Mouse (Mus musculus): ENCODE results near the gene Wdr1. TPM values are rescaled to one million over a fixed set of nuclear protein-coding genes. Genes with fewer than 3 reads are reported as not detected.

Wdr1 gene
- polyA plus RNA-seq, 1 experiment from 2014 or later, result 174 TPM

DNA sequence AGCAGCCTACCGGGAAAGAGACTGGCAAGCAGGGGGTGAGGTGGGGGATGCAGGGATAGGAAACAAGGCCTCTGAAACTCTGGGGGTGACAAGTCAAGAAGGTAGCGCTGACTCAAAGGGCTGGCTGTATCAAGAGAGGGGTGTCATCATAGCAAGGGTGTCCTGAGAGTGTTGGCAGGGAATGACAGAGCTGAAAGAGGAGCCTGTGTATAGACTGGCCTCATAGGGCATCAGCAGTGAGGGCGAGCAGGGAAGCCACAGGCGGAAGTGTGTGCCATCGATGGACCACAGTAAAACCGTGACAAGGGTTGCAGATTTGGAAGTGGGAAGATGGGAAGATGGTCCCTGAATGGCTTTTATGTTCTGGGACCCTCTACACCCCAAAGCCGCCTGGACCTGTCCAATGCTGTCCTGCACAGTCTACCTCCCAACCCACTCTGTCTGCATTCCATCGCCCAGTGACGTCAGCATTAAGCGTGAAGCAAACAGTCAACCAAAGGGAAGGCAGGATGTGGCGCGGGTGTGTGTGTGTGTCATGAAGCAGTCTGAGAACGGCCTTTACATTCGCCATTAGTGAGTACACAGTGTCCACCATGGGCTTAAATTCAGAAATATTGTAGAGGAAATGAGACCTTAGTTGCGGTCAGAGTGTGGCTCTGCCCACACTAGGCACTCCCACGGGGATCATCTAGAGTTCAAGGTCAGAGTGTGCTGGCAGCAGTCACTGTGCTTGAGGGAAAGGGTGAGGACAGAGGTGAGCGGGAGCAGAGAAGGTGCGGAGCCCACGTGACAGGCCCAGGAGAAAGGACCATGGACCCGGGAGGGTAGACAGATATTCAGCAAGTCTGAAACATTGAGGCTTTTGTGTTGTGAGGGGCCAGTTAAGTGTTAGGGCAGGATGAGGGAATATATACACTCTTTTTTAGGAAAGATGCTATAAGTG lies 74.1 kb downstream of the Wdr1 start:
- no peak overlapping the region for H3K9ac ChIP-seq (ENCODE audit: low read length)
- TF ChIP-seq EP300 (optimal IDR thresholded peaks at IDR 0.05) (no peak), CTCF (IDR thresholded peaks at IDR 0.05; ENCODE audit: low read depth) (no peak)
- ATAC-seq (ENCODE audit: low FRiP score, low TSS enrichment) (no peak), DNase-seq (ENCODE audit: low spot score) (no peak)
- no peaks in the 10 kb centered on the region for H3K36me3 ChIP-seq (ENCODE audit: control insufficient read depth, insufficient read depth, low read length)
- no peak overlapping the region for H3K4me3 ChIP-seq (ENCODE audit: low read depth, low read length)
- WGBS, result 73% methylated on average over 20 of the region's 20 CpGs
- no peaks in the 10 kb centered on the region for H3K9me3 ChIP-seq (ENCODE audit: control insufficient read depth, low read length)
- no peaks in the 10 kb centered on the region for H3K27me3 ChIP-seq (ENCODE audit: control insufficient read depth, insufficient read depth, low read length)
- H3K4me1 ChIP-seq (replicated peaks; ENCODE audit: control insufficient read depth, insufficient read depth), result no peaks in the 10 kb centered on the region
- H3K4me2 ChIP-seq (replicated peaks; ENCODE audit: low read depth), result no peak overlapping the region
- no peak overlapping the region for H3K27ac ChIP-seq (replicated peaks)

DNA sequence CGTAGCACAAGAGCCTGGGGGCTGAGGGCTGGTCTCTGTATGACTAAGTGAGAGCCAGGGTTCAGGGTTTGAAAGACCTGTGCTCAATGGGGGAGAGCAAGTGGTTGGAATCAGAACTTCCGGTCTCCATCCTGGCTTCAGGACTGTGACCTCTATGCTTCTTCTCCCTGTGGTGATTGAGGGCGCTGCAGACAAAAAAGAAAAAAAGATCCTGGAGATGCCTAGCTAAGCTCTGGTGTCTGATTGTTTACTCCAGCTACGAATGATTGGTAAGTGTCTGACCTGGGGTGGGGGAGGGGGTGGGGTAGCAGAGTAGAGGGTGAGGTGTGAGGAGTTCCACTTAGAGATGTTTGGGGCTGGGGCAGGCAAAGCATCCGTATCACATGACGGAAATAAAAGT lies 75.0 kb downstream of the Wdr1 start:
- Histone ChIP-seq H3K9ac (ENCODE audit: low read length) (no peak overlapping the region), H3K4me2 (replicated peaks; ENCODE audit: low read depth) (no peak overlapping the region), H3K27ac (replicated peaks) (no peak overlapping the region), H3K36me3 (ENCODE audit: control insufficient read depth, insufficient read depth, low read length) (no peaks in the 10 kb centered on the region), H3K9me3 (ENCODE audit: control insufficient read depth, low read length) (no peaks in the 10 kb centered on the region), H3K4me3 (ENCODE audit: low read depth, low read length) (no peak overlapping the region), H3K4me1 (replicated peaks; ENCODE audit: control insufficient read depth, insufficient read depth) (no peaks in the 10 kb centered on the region), H3K27me3 (ENCODE audit: control insufficient read depth, insufficient read depth, low read length) (no peaks in the 10 kb centered on the region)
- 43% methylated on average over 5 of the region's 6 CpGs for WGBS
- no peak for TF ChIP-seq EP300 (optimal IDR thresholded peaks at IDR 0.05)
- TF ChIP-seq CTCF (IDR thresholded peaks at IDR 0.05; ENCODE audit: low read depth), result no peak
- DNase-seq (ENCODE audit: low spot score) (no peak), ATAC-seq (ENCODE audit: low FRiP score, low TSS enrichment) (no peak)

DNA sequence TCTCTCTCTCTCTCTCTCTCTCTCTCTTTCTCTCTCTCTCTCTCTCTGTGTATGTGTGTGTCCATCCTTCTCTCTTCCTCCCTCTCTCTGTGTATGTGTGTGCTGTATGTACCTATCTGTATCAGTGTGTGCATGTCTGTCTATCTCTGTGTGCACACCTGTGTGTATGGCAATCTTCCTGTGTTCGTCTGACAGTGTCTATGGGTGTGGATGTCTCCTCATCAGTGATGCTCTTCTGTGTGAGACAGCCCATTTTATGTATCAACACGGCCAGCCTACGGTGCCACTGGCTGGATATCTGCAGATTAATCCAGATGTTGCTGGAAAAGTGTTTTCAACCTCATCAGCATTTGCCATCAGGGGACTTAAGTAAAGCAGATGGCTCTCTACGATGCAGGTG lies 75.8 kb downstream of the Wdr1 start:
- Histone ChIP-seq H3K9me3 (ENCODE audit: control insufficient read depth, low read length) (no peaks in the 10 kb centered on the region), H3K27me3 (ENCODE audit: control insufficient read depth, insufficient read depth, low read length) (no peaks in the 10 kb centered on the region), H3K4me2 (replicated peaks; ENCODE audit: low read depth) (no peak overlapping the region), H3K9ac (ENCODE audit: low read length) (no peak overlapping the region), H3K36me3 (ENCODE audit: control insufficient read depth, insufficient read depth, low read length) (no peaks in the 10 kb centered on the region), H3K27ac (replicated peaks) (no peak overlapping the region), H3K4me1 (replicated peaks; ENCODE audit: control insufficient read depth, insufficient read depth) (no peaks in the 10 kb centered on the region), H3K4me3 (ENCODE audit: low read depth, low read length) (no peak overlapping the region)
- DNase-seq (ENCODE audit: low spot score) (no peak), ATAC-seq (ENCODE audit: low FRiP score, low TSS enrichment) (no peak)
- WGBS, result 78% methylated on average over 4 of the region's 4 CpGs
- no peak for TF ChIP-seq CTCF (IDR thresholded peaks at IDR 0.05; ENCODE audit: low read depth)
- no peak for TF ChIP-seq EP300 (optimal IDR thresholded peaks at IDR 0.05)

DNA sequence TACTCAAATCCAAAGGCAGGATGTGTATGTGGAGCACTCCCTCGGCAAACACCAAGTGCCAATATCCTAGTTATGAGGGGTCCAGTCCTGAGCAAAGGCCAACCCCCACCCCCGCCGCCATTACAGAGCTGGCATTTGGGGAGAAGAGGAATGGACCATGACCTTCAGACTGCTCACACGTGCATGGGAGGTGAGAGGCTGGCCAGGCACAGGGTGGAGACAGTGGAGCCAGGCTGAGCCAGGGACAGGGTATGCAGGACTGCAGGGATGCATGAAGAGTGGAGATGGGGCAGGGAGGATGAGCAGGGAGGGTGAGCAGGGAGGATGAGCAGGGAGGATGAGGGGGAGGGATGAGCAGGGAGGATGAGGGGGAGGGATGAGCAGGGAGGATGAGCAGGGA lies 77.1 kb downstream of the Wdr1 start:
- Histone ChIP-seq H3K4me3 (ENCODE audit: low read depth, low read length) (no peak overlapping the region), H3K27ac (replicated peaks) (no peak overlapping the region), H3K9me3 (ENCODE audit: control insufficient read depth, low read length) (no peaks in the 10 kb centered on the region), H3K9ac (ENCODE audit: low read length) (no peak overlapping the region), H3K36me3 (ENCODE audit: control insufficient read depth, insufficient read depth, low read length) (no peaks in the 10 kb centered on the region), H3K4me1 (replicated peaks; ENCODE audit: control insufficient read depth, insufficient read depth) (no peaks in the 10 kb centered on the region), H3K4me2 (replicated peaks; ENCODE audit: low read depth) (no peak overlapping the region), H3K27me3 (ENCODE audit: control insufficient read depth, insufficient read depth, low read length) (no peaks in the 10 kb centered on the region)
- ATAC-seq (ENCODE audit: low FRiP score, low TSS enrichment) (no peak), DNase-seq (ENCODE audit: low spot score) (no peak)
- TF ChIP-seq EP300 (optimal IDR thresholded peaks at IDR 0.05) (no peak), CTCF (IDR thresholded peaks at IDR 0.05; ENCODE audit: low read depth) (no peak)
- 66% methylated on average over 4 of the region's 4 CpGs for WGBS

DNA sequence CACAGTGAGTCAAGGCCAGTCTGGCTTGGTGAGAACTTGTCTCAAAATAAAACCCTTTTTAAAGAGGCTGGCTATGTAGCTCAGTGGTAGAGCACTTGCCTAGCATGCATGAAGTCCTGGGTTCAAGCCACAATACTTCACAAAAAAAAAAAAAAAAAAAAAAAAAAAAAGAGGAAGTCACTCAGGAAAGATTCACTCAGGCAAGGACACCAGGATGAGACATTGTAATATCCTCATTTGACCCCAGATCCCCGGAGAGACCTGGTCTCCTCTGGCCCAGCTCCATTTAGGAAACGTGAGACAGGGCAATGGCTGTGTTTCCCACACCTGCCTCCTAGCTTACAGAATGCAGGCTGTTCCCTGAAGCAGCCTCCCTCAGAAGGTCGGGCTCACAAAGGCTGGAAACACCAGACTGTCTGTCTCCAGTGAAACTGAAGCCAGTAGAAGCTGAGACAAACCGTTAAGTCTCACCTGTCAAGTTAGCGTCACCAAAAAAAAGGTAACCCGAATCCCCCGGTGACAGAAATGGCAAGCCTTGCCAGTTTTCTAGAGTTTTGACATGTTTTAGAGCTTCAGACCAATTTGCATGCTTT lies 79.4 kb downstream of the Wdr1 start:
- Histone ChIP-seq H3K9me3 (ENCODE audit: control insufficient read depth, low read length) (no peaks in the 10 kb centered on the region), H3K27ac (replicated peaks) (no peak overlapping the region), H3K9ac (ENCODE audit: low read length) (no peak overlapping the region), H3K4me1 (replicated peaks; ENCODE audit: control insufficient read depth, insufficient read depth) (no peaks in the 10 kb centered on the region), H3K4me3 (ENCODE audit: low read depth, low read length) (no peak overlapping the region), H3K4me2 (replicated peaks; ENCODE audit: low read depth) (no peak overlapping the region), H3K36me3 (ENCODE audit: control insufficient read depth, insufficient read depth, low read length) (no peaks in the 10 kb centered on the region), H3K27me3 (ENCODE audit: control insufficient read depth, insufficient read depth, low read length) (no peaks in the 10 kb centered on the region)
- ATAC-seq (ENCODE audit: low FRiP score, low TSS enrichment) (no peak), DNase-seq (ENCODE audit: low spot score) (no peak)
- WGBS, result 59% methylated on average over 7 of the region's 7 CpGs
- TF ChIP-seq CTCF (IDR thresholded peaks at IDR 0.05; ENCODE audit: low read depth), result no peak
- no peak for TF ChIP-seq EP300 (optimal IDR thresholded peaks at IDR 0.05)

Measured in stomach, postnatal 0 days (tissue).